In genomic region chr6:145433897-145434296, GRCm38 (mm10) we compare ENCODE assay signal across 14 mouse cellular contexts.
"Had no signal": no experiment of that assay in that cellular context is flagged by ENCODE, and none has a peak within 500 bp of the region (broad histone marks: within the 10 kb centered on the region; RNA-seq: fewer than 3 reads in every experiment).

No protein-coding gene starts in this region.

- H3K9ac ChIP-seq: kidney, embryonic 15.5 days; liver, embryonic 15.5 days; lung, embryonic 14.5 days; midbrain, embryonic 12.5 days; neural tube, embryonic 15.5 days had no signal

- H3K9me3 ChIP-seq: kidney, embryonic 15.5 days; liver, embryonic 15.5 days; midbrain, embryonic 12.5 days; neural tube, embryonic 15.5 days had no signal

- H3K27me3 ChIP-seq: kidney, embryonic 15.5 days; liver, embryonic 15.5 days; midbrain, embryonic 12.5 days; neural tube, embryonic 15.5 days had no signal

- H3K36me3 ChIP-seq: kidney, embryonic 15.5 days; liver, embryonic 15.5 days; midbrain, embryonic 12.5 days; neural tube, embryonic 15.5 days had no signal

- H3K4me2 ChIP-seq: kidney, embryonic 15.5 days; liver, embryonic 11.5 days; liver, embryonic 15.5 days; lung, embryonic 14.5 days; midbrain, embryonic 12.5 days; neural tube, embryonic 15.5 days had no signal

- H3K27ac ChIP-seq: kidney, embryonic 15.5 days; left cerebral cortex, adult 2 months; liver, embryonic 15.5 days; midbrain, embryonic 12.5 days; neural tube, embryonic 15.5 days had no signal

- DNase-seq: kidney, adult 2 months; kidney, postnatal 14 days; lung, embryonic 14.5 days; lung, postnatal 10 days; right cerebral cortex, adult 18-20 months; thymus, postnatal 4 days had no signal

- H3K4me3 ChIP-seq: kidney, embryonic 15.5 days; left cerebral cortex, adult 2 months; liver, embryonic 15.5 days; midbrain, embryonic 12.5 days; myocyte; neural tube, embryonic 15.5 days had no signal

- ATAC-seq: intestine, embryonic 16.5 days had no signal

- H3K4me1 ChIP-seq: kidney, embryonic 15.5 days; liver, embryonic 15.5 days had no signal
